Mouse (Mus musculus): ENCODE data around the gene Fbxo40. TPM values are rescaled to one million over a fixed set of nuclear protein-coding genes. Genes with fewer than 3 reads are reported as not detected.

Fbxo40 gene
- polyA plus RNA-seq, 1 experiment from 2014 or later: 0.08 TPM

DNA sequence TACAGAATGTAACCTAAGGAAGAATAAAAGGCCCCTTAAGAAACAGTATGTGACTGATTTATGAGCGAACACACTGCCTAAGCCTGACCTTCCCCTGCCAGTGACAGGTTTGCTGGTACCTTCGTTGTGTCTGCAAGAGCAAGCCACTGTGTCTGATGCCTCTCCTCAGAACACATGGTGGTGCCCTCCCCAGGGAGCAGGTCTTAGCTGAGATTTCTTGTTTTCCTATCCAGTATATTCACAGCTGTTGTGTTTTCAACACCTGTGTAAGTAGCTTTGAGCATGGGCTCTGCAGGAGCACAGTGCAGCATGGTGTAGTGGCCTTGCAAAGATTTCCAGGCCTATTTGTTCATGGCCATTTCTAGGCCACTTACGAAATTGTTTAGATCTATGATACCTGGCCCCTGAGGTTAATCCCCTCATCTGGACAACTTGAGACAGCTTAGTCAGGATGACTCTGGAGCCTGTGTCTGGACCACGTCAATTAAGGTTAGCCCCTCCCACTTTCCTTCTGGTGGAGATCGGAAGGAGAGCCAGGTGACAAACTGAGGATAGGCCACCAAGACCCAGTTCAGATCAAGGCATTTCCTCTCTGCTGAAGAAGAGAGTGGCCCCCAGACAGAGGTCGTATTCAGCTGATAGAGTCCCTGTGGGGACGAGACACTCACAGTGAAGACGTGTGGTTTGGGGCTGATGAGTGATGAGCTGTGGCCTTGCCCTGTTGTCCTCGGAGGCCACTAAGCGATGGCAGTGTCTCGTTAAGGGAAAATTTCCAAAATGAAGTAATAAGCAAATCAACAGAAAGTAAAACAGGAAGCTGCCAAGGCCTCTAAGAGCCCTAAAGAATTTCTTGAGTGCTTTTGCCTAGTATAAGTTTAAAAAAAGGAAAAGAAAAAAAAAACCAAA, 59.8 kb downstream of the Fbxo40 start:
- Histone ChIP-seq H3K27me3 (no peaks in the 10 kb centered on the region), H3K4me1 (replicated peaks) (peaks cover 6% of the 10 kb centered on the region), H3K4me2 (no peak overlapping the region), H3K4me3 (replicated peaks) (no peak overlapping the region), H3K9ac (replicated peaks) (no peak overlapping the region), H3K36me3 (peaks cover 78% of the 10 kb centered on the region), H3K9me3 (no peaks in the 10 kb centered on the region), H3K27ac (no peak overlapping the region)
- no peak for ATAC-seq (ENCODE audit: insufficient number of reproducible peaks, insufficient read depth, low FRiP score, low TSS enrichment, low read depth)
- 58% methylated on average over 11 of the region's 11 CpGs for WGBS

DNA sequence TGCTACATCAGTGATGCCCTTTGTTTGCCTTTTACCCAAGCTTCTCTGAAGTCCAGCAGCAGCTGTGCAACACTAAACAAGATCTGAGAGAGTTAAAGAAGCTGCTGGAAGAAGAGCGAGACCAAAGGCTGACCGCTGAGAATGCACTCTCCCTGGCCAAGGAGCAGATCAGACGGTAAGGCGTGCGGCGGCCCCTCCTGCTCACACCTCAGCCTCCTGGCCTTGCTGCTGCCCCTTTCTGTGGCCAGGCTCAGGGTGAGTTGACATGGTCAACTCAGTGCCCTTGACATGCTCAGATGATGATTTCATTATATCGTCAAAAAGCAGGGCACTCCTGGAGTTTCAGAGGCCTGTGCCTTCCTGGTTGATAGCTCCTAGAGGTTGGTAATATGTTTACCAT, 61.1 kb downstream of the Fbxo40 start:
- Histone ChIP-seq H3K27ac (no peak overlapping the region), H3K4me3 (replicated peaks) (no peak overlapping the region), H3K4me1 (replicated peaks) (peaks cover 3% of the 10 kb centered on the region), H3K9me3 (no peaks in the 10 kb centered on the region), H3K9ac (replicated peaks) (no peak overlapping the region), H3K36me3 (peaks cover 87% of the 10 kb centered on the region), H3K27me3 (no peaks in the 10 kb centered on the region), H3K4me2 (no peak overlapping the region)
- ATAC-seq (ENCODE audit: insufficient number of reproducible peaks, insufficient read depth, low FRiP score, low TSS enrichment, low read depth): no peak
- 97% methylated on average over 7 of the region's 7 CpGs for WGBS

DNA sequence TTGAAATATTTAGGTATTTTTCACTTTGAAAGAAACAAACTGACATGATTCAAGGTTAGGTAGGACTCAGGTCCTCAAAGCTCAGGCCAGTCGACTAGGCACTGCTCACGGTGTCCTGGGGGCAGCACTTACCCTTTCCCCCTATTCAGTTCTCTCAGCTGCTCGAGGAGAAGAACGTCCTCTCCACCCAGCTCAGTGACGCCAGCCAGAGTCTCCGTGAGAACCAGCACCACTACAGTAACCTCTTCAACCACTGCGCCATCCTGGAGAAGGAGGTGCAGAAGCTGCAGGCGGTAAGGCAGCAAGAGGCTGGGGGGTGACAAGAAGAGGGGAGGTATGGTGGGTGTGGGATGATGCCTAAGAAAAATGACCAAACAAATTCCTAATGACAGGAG, 62.2 kb downstream of the Fbxo40 start:
- H3K27me3 ChIP-seq: no peaks in the 10 kb centered on the region
- H3K9ac ChIP-seq (replicated peaks): no peak overlapping the region
- H3K4me3 ChIP-seq (replicated peaks): no peak overlapping the region
- 93% methylated on average over 8 of the region's 8 CpGs for WGBS
- H3K9me3 ChIP-seq: no peaks in the 10 kb centered on the region
- H3K27ac ChIP-seq: no peak overlapping the region
- H3K36me3 ChIP-seq: peaks cover 90% of the 10 kb centered on the region
- no peak for ATAC-seq (ENCODE audit: insufficient number of reproducible peaks, insufficient read depth, low FRiP score, low TSS enrichment, low read depth)
- H3K4me2 ChIP-seq: no peak overlapping the region
- peaks cover 3% of the 10 kb centered on the region for H3K4me1 ChIP-seq (replicated peaks)

DNA sequence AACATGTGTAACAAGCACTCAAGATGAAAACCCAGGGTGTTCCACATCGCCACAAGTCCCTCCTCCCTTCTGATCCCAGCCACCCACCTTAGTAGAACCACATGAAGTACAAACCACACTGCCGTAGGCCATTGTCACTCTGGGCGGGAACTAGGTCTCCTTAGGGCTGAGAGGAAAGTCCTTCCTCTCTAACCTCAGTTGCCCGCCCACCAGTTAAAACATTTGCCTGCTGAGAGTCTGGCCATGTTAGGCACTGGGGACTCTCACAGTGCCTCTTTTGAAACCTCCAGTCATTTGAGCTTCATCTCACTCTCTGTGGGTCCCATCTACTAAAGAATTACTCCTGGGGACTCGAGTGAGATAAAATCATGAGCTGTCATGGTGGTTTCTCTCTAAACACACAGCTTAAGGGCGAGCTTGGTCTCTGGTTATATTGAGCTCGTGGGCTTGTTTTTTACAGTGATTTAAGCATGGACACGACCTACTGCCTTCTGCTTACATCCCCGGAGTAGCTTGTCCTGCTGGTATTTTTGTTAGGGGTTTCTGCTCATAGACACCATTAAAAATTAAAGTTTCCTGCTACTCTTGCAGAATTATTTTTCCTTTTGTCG, 62.7 kb downstream of the Fbxo40 start:
- no peak overlapping the region for H3K4me2 ChIP-seq
- no peak overlapping the region for H3K4me3 ChIP-seq (replicated peaks)
- 83% methylated on average over 10 of the region's 10 CpGs for WGBS
- no peak for ATAC-seq (ENCODE audit: insufficient number of reproducible peaks, insufficient read depth, low FRiP score, low TSS enrichment, low read depth)
- H3K9me3 ChIP-seq: no peaks in the 10 kb centered on the region
- H3K27ac ChIP-seq: no peak overlapping the region
- H3K36me3 ChIP-seq: peaks cover 90% of the 10 kb centered on the region
- H3K4me1 ChIP-seq (replicated peaks): peaks cover 3% of the 10 kb centered on the region
- H3K27me3 ChIP-seq: no peaks in the 10 kb centered on the region
- H3K9ac ChIP-seq (replicated peaks): no peak overlapping the region

DNA sequence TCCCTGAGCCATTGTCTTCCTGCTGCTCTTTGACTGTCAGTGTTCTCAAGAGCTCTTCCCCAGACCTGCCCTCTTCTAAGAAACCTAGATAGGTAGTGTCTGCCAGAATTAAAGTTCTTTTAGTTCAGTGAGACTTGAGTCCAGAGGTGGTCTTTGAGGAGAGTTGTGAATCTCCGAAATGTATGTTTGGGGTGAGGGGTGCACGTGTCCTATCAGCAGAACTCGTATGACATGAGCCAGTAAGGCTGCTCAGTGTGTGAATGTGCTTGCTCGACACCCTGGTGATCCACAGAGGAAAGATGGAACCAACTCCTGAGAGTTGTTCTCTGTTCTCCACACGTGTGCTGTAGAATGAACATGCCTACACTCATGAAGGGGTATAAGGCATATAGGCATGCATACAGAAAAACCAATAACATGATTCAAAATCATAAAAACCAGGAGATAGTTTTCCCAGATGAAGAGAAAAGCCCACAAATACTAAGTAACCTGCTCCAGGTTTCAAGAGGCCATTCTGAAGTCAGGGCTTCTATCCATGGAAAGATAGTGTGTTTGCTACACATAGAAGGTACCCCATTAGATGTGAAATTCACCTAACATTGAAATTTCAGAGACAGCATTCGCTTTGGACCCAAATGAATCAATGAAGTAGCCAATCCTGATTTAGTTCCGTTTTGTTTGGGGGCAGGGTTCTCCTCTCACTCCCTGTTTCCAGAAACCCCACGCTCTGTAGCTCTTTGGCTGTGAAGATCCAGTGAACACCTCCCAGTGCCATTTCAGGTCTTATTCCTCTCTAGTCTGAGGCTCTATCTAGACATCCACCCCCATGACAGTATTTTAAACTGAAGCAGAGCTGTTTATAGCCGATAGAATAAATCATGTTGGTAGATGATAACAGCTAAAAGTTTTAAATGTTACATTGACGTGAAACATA, 63.5 kb downstream of the Fbxo40 start:
- Histone ChIP-seq H3K9ac (replicated peaks) (no peak overlapping the region), H3K4me3 (replicated peaks) (no peak overlapping the region), H3K36me3 (peaks cover 87% of the 10 kb centered on the region), H3K4me1 (replicated peaks) (peaks cover 3% of the 10 kb centered on the region), H3K9me3 (no peaks in the 10 kb centered on the region), H3K27ac (no peak overlapping the region), H3K27me3 (no peaks in the 10 kb centered on the region), H3K4me2 (no peak overlapping the region)
- no peak for ATAC-seq (ENCODE audit: insufficient number of reproducible peaks, insufficient read depth, low FRiP score, low TSS enrichment, low read depth)
- WGBS: 92% methylated on average over 10 of the region's 10 CpGs

DNA sequence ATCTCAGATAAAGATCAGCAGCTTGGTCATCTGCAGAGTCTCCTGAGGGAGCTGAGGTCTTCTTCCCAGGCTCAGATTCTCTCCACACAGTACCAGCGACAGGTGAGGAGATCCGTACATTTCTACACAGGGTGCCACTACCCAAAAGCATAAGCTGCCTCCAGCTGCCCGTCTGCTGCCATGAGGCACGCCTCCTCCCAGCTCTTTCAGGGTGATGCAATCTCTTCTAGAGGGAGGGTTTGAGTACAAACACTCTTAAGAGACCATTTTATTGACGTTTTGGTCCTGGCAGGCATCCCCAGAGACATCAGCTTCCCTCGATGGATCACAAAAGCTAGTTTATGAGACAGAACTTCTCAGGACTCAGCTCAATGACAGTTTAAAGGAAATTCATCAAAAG, 64.5 kb downstream of the Fbxo40 start:
- Histone ChIP-seq H3K4me3 (replicated peaks) (no peak overlapping the region), H3K36me3 (peaks cover 82% of the 10 kb centered on the region), H3K27ac (no peak overlapping the region), H3K27me3 (no peaks in the 10 kb centered on the region), H3K9ac (replicated peaks) (no peak overlapping the region), H3K9me3 (no peaks in the 10 kb centered on the region), H3K4me1 (replicated peaks) (no peaks in the 10 kb centered on the region), H3K4me2 (no peak overlapping the region)
- ATAC-seq (ENCODE audit: insufficient number of reproducible peaks, insufficient read depth, low FRiP score, low TSS enrichment, low read depth): no peak
- 78% methylated on average over 6 of the region's 6 CpGs for WGBS

DNA sequence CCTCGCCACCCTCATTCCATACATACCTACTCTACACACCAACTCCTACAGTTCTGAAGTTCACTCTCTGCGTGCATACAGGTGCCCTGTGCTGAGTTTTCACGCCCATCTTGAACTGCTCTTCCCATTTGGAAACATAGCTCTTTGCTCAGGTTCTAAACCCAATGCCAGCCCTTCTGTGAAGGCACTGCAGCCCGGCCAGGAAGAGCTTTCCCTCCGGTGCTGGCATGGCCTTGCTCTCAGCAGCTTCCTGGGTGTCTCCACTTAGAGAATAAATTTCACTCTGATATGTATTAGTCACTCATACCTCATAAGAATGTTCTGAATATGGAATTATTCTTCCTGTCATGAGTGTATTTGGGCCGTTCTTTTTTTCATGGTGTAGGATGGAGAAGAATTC, 64.9 kb downstream of the Fbxo40 start:
- H3K9me3 ChIP-seq: no peaks in the 10 kb centered on the region
- ATAC-seq (ENCODE audit: insufficient number of reproducible peaks, insufficient read depth, low FRiP score, low TSS enrichment, low read depth): no peak
- no peaks in the 10 kb centered on the region for H3K4me1 ChIP-seq (replicated peaks)
- H3K4me2 ChIP-seq: no peak overlapping the region
- no peak overlapping the region for H3K4me3 ChIP-seq (replicated peaks)
- peaks cover 81% of the 10 kb centered on the region for H3K36me3 ChIP-seq
- 91% methylated on average over 6 of the region's 6 CpGs for WGBS
- no peak overlapping the region for H3K9ac ChIP-seq (replicated peaks)
- H3K27ac ChIP-seq: no peak overlapping the region
- H3K27me3 ChIP-seq: no peaks in the 10 kb centered on the region

DNA sequence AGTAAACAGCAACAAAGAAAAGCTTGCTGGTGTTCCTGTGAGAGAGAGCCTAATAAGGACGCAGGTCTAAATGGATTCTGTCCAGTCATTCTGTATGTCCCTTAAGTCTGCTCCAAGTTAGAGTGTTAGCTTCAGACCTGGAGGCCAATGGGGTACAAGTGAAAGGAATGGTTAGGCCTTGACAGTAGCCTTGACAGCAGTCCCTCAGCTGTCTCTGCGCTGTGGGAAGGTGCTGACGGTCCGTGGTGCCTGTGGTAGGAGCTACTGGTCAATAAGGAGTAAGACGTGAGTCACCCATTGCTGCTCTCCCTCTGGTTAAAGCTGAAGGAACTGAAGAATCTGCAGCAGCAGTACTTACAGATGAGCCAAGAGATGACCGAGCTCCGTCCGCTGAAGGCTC, 66.0 kb downstream of the Fbxo40 start:
- Histone ChIP-seq H3K27ac (no peak overlapping the region), H3K9ac (replicated peaks) (no peak overlapping the region), H3K4me2 (no peak overlapping the region), H3K4me1 (replicated peaks) (no peaks in the 10 kb centered on the region), H3K27me3 (no peaks in the 10 kb centered on the region), H3K36me3 (peaks cover 81% of the 10 kb centered on the region), H3K4me3 (replicated peaks) (no peak overlapping the region), H3K9me3 (no peaks in the 10 kb centered on the region)
- 93% methylated on average over 8 of the region's 8 CpGs for WGBS
- no peak for ATAC-seq (ENCODE audit: insufficient number of reproducible peaks, insufficient read depth, low FRiP score, low TSS enrichment, low read depth)

DNA sequence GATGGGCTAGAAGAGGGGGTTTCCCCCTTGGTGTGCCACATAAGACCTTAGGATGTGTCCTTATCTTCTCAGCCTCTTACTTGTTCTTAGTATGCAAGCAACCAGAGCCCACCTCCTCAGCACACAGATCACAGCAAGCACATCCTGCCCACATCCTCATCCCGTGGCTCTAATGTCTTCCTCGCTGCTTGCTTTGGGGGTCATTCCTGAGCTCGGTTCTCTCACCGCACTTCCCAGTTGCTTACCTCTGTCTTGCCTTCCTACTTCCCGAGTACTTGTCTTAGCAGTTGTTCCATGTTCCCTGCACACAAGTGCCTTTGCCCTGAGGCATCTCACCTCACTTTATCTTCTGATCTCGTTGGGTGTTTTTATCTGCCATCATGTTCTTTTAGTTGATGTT, 68.3 kb downstream of the Fbxo40 start:
- H3K9ac ChIP-seq (replicated peaks): no peak overlapping the region
- WGBS: 86% methylated on average over 6 of the region's 6 CpGs
- no peak overlapping the region for H3K4me3 ChIP-seq (replicated peaks)
- no peak overlapping the region for H3K27ac ChIP-seq
- H3K27me3 ChIP-seq: no peaks in the 10 kb centered on the region
- no peak for ATAC-seq (ENCODE audit: insufficient number of reproducible peaks, insufficient read depth, low FRiP score, low TSS enrichment, low read depth)
- H3K4me1 ChIP-seq (replicated peaks): no peaks in the 10 kb centered on the region
- H3K4me2 ChIP-seq: no peak overlapping the region
- H3K36me3 ChIP-seq: peaks cover 82% of the 10 kb centered on the region
- no peaks in the 10 kb centered on the region for H3K9me3 ChIP-seq

DNA sequence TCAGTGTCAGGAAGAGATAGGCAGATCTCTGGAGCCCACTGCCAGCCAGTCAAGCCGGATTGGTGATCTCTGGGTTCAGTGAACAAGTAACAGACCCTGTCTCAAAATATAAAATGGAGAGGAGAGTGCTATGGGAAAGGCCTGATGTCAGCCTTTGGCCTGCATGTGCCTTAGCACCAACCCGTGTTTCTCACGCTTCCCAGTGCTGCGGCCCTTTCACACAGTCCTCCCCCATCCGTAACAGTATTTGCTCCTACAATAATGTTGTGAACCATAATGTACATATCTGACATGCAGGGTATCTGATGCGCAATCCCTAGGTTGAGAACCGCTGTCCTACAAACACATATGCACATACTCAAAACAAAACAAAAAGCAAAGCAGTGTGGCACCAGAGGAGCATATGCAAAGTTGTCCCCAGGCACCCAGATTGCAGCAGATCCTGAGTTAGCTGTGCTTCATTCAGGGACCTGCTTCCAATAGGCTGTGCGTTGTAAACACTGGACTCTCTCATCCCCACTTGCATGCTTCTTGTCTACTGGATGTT, 69.1 kb downstream of the Fbxo40 start:
- Histone ChIP-seq H3K36me3 (peaks cover 82% of the 10 kb centered on the region), H3K4me2 (no peak overlapping the region), H3K4me3 (replicated peaks) (no peak overlapping the region), H3K27ac (no peak overlapping the region), H3K4me1 (replicated peaks) (no peaks in the 10 kb centered on the region), H3K9ac (replicated peaks) (no peak overlapping the region), H3K9me3 (no peaks in the 10 kb centered on the region), H3K27me3 (no peaks in the 10 kb centered on the region)
- 90% methylated on average over 8 of the region's 8 CpGs for WGBS
- no peak for ATAC-seq (ENCODE audit: insufficient number of reproducible peaks, insufficient read depth, low FRiP score, low TSS enrichment, low read depth)

DNA sequence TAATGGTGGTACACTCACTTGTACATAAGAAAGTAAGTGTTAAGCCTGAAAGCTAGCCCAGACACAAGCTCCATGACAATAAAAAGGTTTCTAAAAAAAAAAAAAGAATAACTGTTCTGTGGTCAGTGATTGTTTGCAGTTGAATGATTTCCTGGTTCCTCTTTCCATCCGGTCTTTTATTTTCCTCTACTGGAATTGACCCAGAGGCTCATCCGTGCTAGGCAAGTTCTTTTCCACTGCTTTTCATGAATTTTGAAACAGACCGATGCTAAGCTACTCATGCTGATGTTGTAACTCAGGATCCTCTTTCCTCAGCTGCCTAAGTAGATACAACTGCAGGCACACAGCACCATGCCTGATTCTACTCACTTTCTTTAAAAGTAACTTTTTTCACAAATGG, 69.9 kb downstream of the Fbxo40 start:
- Histone ChIP-seq H3K4me1 (replicated peaks) (no peaks in the 10 kb centered on the region), H3K9ac (replicated peaks) (no peak overlapping the region), H3K9me3 (no peaks in the 10 kb centered on the region), H3K4me3 (replicated peaks) (no peak overlapping the region), H3K36me3 (peaks cover 82% of the 10 kb centered on the region), H3K27me3 (no peaks in the 10 kb centered on the region), H3K4me2 (no peak overlapping the region), H3K27ac (no peak overlapping the region)
- 90% methylated on average over 3 of the region's 3 CpGs for WGBS
- ATAC-seq (ENCODE audit: insufficient number of reproducible peaks, insufficient read depth, low FRiP score, low TSS enrichment, low read depth): no peak

Measured in limb, embryonic 12.5 days (tissue).